Mouse (Mus musculus): Measurements from ENCODE around the gene Nkx6-2.

- no peak for TF ChIP-seq EP300 (IDR thresholded peaks at IDR 0.05; ENCODE audit: low read depth)
- TF ChIP-seq CTCF (IDR thresholded peaks at IDR 0.05; ENCODE audit: low read depth) = no peak
Observed at GRCm38 (mm10) chr7:139536831-139537230, 45.8 kb downstream of the Nkx6-2 start.
